Mouse (Mus musculus) adrenal gland, postnatal 10 days (tissue): ENCODE results near the gene Utp20. TPM values are rescaled to one million over a fixed set of nuclear protein-coding genes. Genes with fewer than 3 reads are reported as not detected.
"Not testable (repeated sequence)": the region's sequence is repeated elsewhere in the genome, so short reads cannot be mapped to it uniquely, and the experiment has no call there.

Experiments used
- DNase-seq: peaks from one replicate; pipeline ENCODE4 v3.0.0; 2021; ENCODE audit warnings: mixed read lengths
- total RNA-seq, 2 experiments: library from RNA; stranded (reverse); gene quantifications; 2 replicates each; pipeline ENCODE4 v1.2.3; 2021

The Utp20 gene
- total RNA-seq, 2 experiments from 2014 or later = 20.8 to 25.7 TPM

- DNase-seq = no peak
Measured at GRCm38 (mm10) chr10:88784513-88784931, 42.1 kb downstream of the Utp20 start.

- no peak for DNase-seq
Measured at GRCm38 (mm10) chr10:88783941-88784340, 42.7 kb downstream of the Utp20 start.

GRCm38 (mm10) chr10:88783135-88783534, 43.5 kb downstream of the Utp20 start:
- not testable (repeated sequence) for DNase-seq

- no peak for DNase-seq
Measured at GRCm38 (mm10) chr10:88780716-88781115, 45.9 kb downstream of the Utp20 start.

- no peak for DNase-seq
Measured at GRCm38 (mm10) chr10:88776206-88776605, 50.4 kb downstream of the Utp20 start.

GRCm38 (mm10) chr10:88772965-88773364, 53.6 kb downstream of the Utp20 start:
- not testable (repeated sequence) for DNase-seq

- DNase-seq = no peak
Measured at GRCm38 (mm10) chr10:88769676-88770075, 56.9 kb downstream of the Utp20 start.

GRCm38 (mm10) chr10:88768961-88769360, 57.6 kb downstream of the Utp20 start:
- no peak for DNase-seq

GRCm38 (mm10) chr10:88765431-88766142, 61.0 kb downstream of the Utp20 start:
- DNase-seq = no peak

GRCm38 (mm10) chr10:88761524-88762212, 64.9 kb downstream of the Utp20 start:
- no peak for DNase-seq

- no peak for DNase-seq
Measured at GRCm38 (mm10) chr10:88741426-88741825, 85.2 kb downstream of the Utp20 start.

GRCm38 (mm10) chr10:88740781-88741180, 85.8 kb downstream of the Utp20 start:
- no peak for DNase-seq

GRCm38 (mm10) chr10:88739818-88740217, 86.8 kb downstream of the Utp20 start:
- DNase-seq = no peak

GRCm38 (mm10) chr10:88739074-88739473, 87.5 kb downstream of the Utp20 start:
- not testable (repeated sequence) for DNase-seq

- no peak for DNase-seq
Measured at GRCm38 (mm10) chr10:88732309-88732622, 94.3 kb downstream of the Utp20 start.

- no peak for DNase-seq
Measured at GRCm38 (mm10) chr10:88731496-88732308, 94.9 kb downstream of the Utp20 start.

- peak; percentile 98 for DNase-seq
Measured at GRCm38 (mm10) chr10:88730571-88731495, 95.8 kb downstream of the Utp20 start, which contains the start of gene Arl1. Gene Arl1, plus strand, starts transcription at chr10:88730858.

- no peak for DNase-seq
Measured at GRCm38 (mm10) chr10:88728166-88728565, 98.4 kb downstream of the Utp20 start.

- DNase-seq = peak; percentile 57
Measured at GRCm38 (mm10) chr10:88727128-88727527, 99.5 kb downstream of the Utp20 start.

GRCm38 (mm10) chr10:88725343-88725742, 101.3 kb downstream of the Utp20 start:
- DNase-seq = peak; percentile 39

- no peak for DNase-seq
Measured at GRCm38 (mm10) chr10:88719618-88720017, 107.0 kb downstream of the Utp20 start.

GRCm38 (mm10) chr10:88717756-88718025, 108.9 kb downstream of the Utp20 start:
- DNase-seq = no peak
